Mouse (Mus musculus): Measurements from ENCODE around the gene Ttc39d.

Ttc39d gene

DNA sequence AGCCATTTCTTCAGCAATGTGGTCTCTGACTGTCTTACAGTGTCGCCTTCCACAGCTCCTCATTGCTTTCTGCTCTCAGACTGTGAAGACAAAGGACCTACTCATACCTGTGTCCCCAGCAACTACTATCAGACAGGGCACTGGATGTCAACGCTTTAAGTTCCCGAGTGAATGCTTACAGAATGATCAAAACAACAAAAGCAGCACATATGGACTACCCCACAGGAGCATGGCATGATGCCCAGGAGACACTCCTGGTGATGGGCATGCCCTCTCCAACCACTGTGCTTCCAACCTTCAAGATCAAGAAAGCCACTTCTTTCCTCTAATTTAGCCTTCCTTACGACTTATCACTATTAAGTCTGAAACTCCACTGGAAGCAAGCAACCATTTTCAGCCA lies 59.8 kb downstream of the Ttc39d start:
- no peak for DNase-seq (ENCODE audit: low spot score in 2 of 2)

Measured in spleen, postnatal 36 days (tissue).